Comparison of ENCODE assay signal across 10 mouse cellular contexts in genomic region chr8:22091568-22091967, GRCm38 (mm10). TPM values are rescaled to one million over a fixed set of nuclear protein-coding genes. Genes with fewer than 3 reads are reported as not detected.
DNase-seq lines count a peak whose midpoint lies in the region; ATAC-seq and TF ChIP-seq lines count a peak whose summit lies in the region.
"Had no signal": no experiment of that assay in that cellular context is flagged by ENCODE, and none has a peak within 500 bp of the region (broad histone marks: within the 10 kb centered on the region; RNA-seq: fewer than 3 reads in every experiment).

No protein-coding gene starts in this region.

- no peaks in the 10 kb centered on the region for H3K27me3 ChIP-seq in liver, postnatal 0 days (ENCODE audit: insufficient read depth, low read length)
- H3K27me3 ChIP-seq: embryonic facial prominence, embryonic 13.5 days; heart, embryonic 15.5 days had no signal

- H3K4me3 ChIP-seq in liver, postnatal 0 days (ENCODE audit: low read depth, low read length) = no peak overlapping the region
- H3K4me3 ChIP-seq: embryonic facial prominence, embryonic 13.5 days; heart, embryonic 15.5 days had no signal

- no peaks in the 10 kb centered on the region for H3K9me3 ChIP-seq in liver, postnatal 0 days (ENCODE audit: low read length)
- H3K9me3 ChIP-seq: embryonic facial prominence, embryonic 13.5 days; heart, embryonic 15.5 days had no signal

- no peak overlapping the region for H3K4me2 ChIP-seq in liver, postnatal 0 days (ENCODE audit: low read depth, low read length)
- H3K4me2 ChIP-seq: embryonic facial prominence, embryonic 13.5 days; heart, embryonic 15.5 days had no signal

- peak; percentile 58 for TF ChIP-seq CTCF in liver, postnatal 0 days (IDR thresholded peaks at IDR 0.05; ENCODE audit: low read depth)

- no peak for ATAC-seq in liver, postnatal 0 days

- no peak for TF ChIP-seq EP300 in liver, postnatal 0 days (IDR thresholded peaks at IDR 0.05; ENCODE audit: low read depth)

- 51% methylated on average over 8 of the region's 8 CpGs for WGBS in liver, postnatal 0 days (ENCODE audit: insufficient replicate concordance)

- peak; percentile 23 for DNase-seq in adrenal gland, postnatal 14 days
- DNase-seq in adrenal gland, adult 18-20 months (ENCODE audit: low spot score in 2 of 2) = no peak
- peak; percentile 5 for DNase-seq in left cerebral cortex, postnatal 4 days
- no peak for DNase-seq in left cerebral cortex, adult 8-10 months (ENCODE audit: low spot score in 2 of 2)
- peak; percentile 16 for DNase-seq in WW6 (ENCODE audit: low read depth, low spot score)
- peak; percentile 32 for DNase-seq in liver, postnatal 0 days
- no peak for DNase-seq in cerebellum, postnatal 36 days
- no peak for DNase-seq in yolk sac, embryonic 10.5 days (ENCODE audit: low spot score)

- H3K9ac ChIP-seq in liver, postnatal 0 days (replicated peaks) = no peak overlapping the region
- H3K9ac ChIP-seq: embryonic facial prominence, embryonic 13.5 days; heart, embryonic 15.5 days had no signal

- H3K36me3 ChIP-seq in liver, postnatal 0 days (replicated peaks; ENCODE audit: insufficient read depth, low read length) = no peaks in the 10 kb centered on the region
- H3K36me3 ChIP-seq: embryonic facial prominence, embryonic 13.5 days; heart, embryonic 15.5 days had no signal

- no peak overlapping the region for H3K27ac ChIP-seq in liver, postnatal 0 days (ENCODE audit: low read depth)
- H3K27ac ChIP-seq: embryonic facial prominence, embryonic 13.5 days; heart, embryonic 15.5 days had no signal

- no peaks in the 10 kb centered on the region for H3K4me1 ChIP-seq in liver, postnatal 0 days (ENCODE audit: insufficient read depth)
- H3K4me1 ChIP-seq: embryonic facial prominence, embryonic 13.5 days; heart, embryonic 15.5 days had no signal

- intact Hi-C loops in left cerebral cortex, postnatal 4 days (cut with DNase I) = no loop called here

RNA-seq across cellular contexts. Expression of gene Alg11, which starts 31.0 kb away (rescaled TPM):
- total RNA-seq in adrenal gland, postnatal 14 days (2021) = 34.3 and 34.6 TPM in 2 replicates
- 10 to 100 TPM; 32.7 to 46.0 TPM for total RNA-seq in adrenal gland, adult 18-20 months (2021)
- 10 to 100 TPM; 25.4 to 29.7 TPM for total RNA-seq in left cerebral cortex, postnatal 4 days (2021)
- 10 to 100 TPM; 31.6 to 34.7 (median 33.8) TPM for total RNA-seq in left cerebral cortex, adult 8-10 months (2022)
- polyA plus RNA-seq in liver, postnatal 0 days (2015; fragmentation: Nextera tagmentation; extraction: Ambion mirVana) = 7.8 and 8.7 TPM in 2 replicates

RNA-seq across cellular contexts. Expression of gene Atp7b, which starts 31.5 kb away (rescaled TPM):
- total RNA-seq in adrenal gland, postnatal 14 days (2021) = 2.2 and 3.0 TPM in 2 replicates
- total RNA-seq in adrenal gland, adult 18-20 months (2021) = 1 to 10 TPM in 1 of 2 experiments, under 1 TPM in 1; 0.83 to 1.2 TPM
- total RNA-seq in left cerebral cortex, postnatal 4 days (2021) = 1 to 10 TPM; 3.1 to 3.3 TPM
- 1 to 10 TPM; 2.0 to 2.3 (median 2.2) TPM for total RNA-seq in left cerebral cortex, adult 8-10 months (2022)
- 4.7 and 5.7 TPM in 2 replicates for polyA plus RNA-seq in liver, postnatal 0 days (2015; fragmentation: Nextera tagmentation; extraction: Ambion mirVana)

RNA-seq across cellular contexts. Expression of gene Nek5, which starts 33.3 kb away (rescaled TPM):
- total RNA-seq in adrenal gland, postnatal 14 days (2021) = 1.9 and 2.1 TPM in 2 replicates
- total RNA-seq in adrenal gland, adult 18-20 months (2021) = 1 to 10 TPM; 4.0 to 6.5 TPM
- under 1 TPM; 0.26 to 0.66 TPM for total RNA-seq in left cerebral cortex, postnatal 4 days (2021)
- total RNA-seq in left cerebral cortex, adult 8-10 months (2022) = under 1 TPM in 2 of 4 experiments, not detected in 2; 0.27 to 0.33 TPM
- polyA plus RNA-seq in liver, postnatal 0 days (2015; fragmentation: Nextera tagmentation; extraction: Ambion mirVana) = 0.12 and 0.26 TPM in 2 replicates
- polyA plus RNA-seq: embryonic facial prominence, embryonic 13.5 days had no signal

Comparison
In these comparisons a context has a peak if more than half of its experiments do, and no peak if none do; other contexts are left out.
1. DNase-seq: peak in adrenal gland, postnatal 14 days (single experiment), left cerebral cortex, postnatal 4 days (single experiment), WW6 (single experiment) and liver, postnatal 0 days (single experiment); none in adrenal gland, adult 18-20 months (0 of 2), left cerebral cortex, adult 8-10 months (0 of 2), cerebellum, postnatal 36 days (0 of 2) and yolk sac, embryonic 10.5 days (single experiment).